Mouse (Mus musculus): Measurements from ENCODE around the gene Zfp143.

DNA sequence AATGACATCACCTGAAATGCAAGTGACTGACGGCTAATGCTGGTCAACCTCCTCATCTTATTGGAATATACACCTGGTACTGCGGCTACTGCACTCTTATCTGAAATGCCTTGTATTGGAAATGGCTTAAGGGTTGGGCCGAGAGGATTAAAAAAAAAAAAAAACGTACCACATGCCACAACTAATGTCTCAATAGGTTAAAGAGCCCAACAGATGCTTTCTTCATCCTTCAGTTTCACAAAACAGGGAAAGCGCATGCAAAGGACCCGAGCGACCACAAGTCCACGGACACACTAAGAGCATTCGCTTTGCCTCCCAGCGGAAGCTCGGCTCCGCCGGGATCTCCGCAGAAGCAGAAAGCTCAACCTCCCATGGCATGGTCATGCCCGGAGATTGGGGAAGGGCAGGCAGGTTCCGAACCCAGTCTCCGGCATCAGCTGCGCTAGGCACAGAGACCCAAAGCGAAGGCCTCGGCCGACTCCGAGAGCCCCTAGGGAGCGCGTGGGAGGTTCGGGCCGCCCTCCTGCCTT, 283 bp upstream of the Zfp143 start:
- TF ChIP-seq CTCF (IDR thresholded peaks at IDR 0.05; ENCODE audit: borderline replicate concordance, extremely low read depth, insufficient read depth, insufficient read length) (no peak), POLR2A (IDR thresholded peaks at IDR 0.05; ENCODE audit: borderline replicate concordance, extremely low read depth, insufficient read depth, insufficient read length, poor library complexity, severe bottlenecking) (no peak)

Data from brain, embryonic 14.5 days (tissue).